Mouse (Mus musculus): ENCODE data around the gene Nos1ap.

GRCm38 (mm10) chr1:170363746-170364145 is 225.9 kb downstream of the Nos1ap start:
- TF ChIP-seq CTCF (IDR thresholded peaks at IDR 0.05; ENCODE audit: borderline replicate concordance, insufficient read depth, low read length) (no peak), POLR2A (IDR thresholded peaks at IDR 0.05; ENCODE audit: low read depth, low read length) (no peak)

Data from embryonic fibroblast, embryonic 13.5 days (primary cell).